Mouse (Mus musculus) limb, embryonic 11.5 days (tissue): ENCODE results near the gene Usp7. TPM values are rescaled to one million over a fixed set of nuclear protein-coding genes. Genes with fewer than 3 reads are reported as not detected.

Source experiments
- ATAC-seq: fragments of 200-750 bp; cut with Nextera tagmentation; 2 replicates; pipeline ENCODE4 v1.8.0; 2017; ENCODE audit warnings: low read depth; ENCODE audit not compliant: insufficient number of reproducible peaks, low FRiP score, low TSS enrichment
- DNase-seq: peaks from one replicate; pipeline ENCODE4 v3.0.0-alpha.2; 2015; ENCODE audit warnings: low spot score
- H3K27ac ChIP-seq: fragments of 300-500 bp; sonication (generic); replicated peaks from 2 replicates; pipeline ENCODE4 v1.5.1; 2014; ENCODE audit warnings: low read depth, mild to moderate bottlenecking, low read length
- H3K27me3 ChIP-seq: fragments of 300-500 bp; sonication (generic); 2 replicates; pipeline ENCODE4 v1.6.1; 2014; ENCODE audit warnings: mild to moderate bottlenecking, low read length, mixed read lengths; ENCODE audit not compliant: control insufficient read depth, insufficient read depth
- H3K36me3 ChIP-seq: fragments of 300-500 bp; sonication (generic); 2 replicates; pipeline ENCODE4 v1.6.1; 2014; ENCODE audit warnings: mild to moderate bottlenecking, low read length, moderate library complexity, mixed read lengths; ENCODE audit not compliant: control insufficient read depth, insufficient read depth
- H3K4me1 ChIP-seq: fragments of 300-500 bp; sonication (generic); 2 replicates; pipeline ENCODE4 v1.6.1; 2014; ENCODE audit warnings: low read length, mixed read lengths; ENCODE audit not compliant: control insufficient read depth, insufficient read depth
- H3K4me2 ChIP-seq: fragments of 300-500 bp; sonication (generic); 2 replicates; pipeline ENCODE4 v1.6.1; 2014; ENCODE audit warnings: low read depth, mild to moderate bottlenecking, moderate library complexity; ENCODE audit not compliant: severe bottlenecking
- H3K4me3 ChIP-seq: fragments of 300-500 bp; sonication (generic); 2 replicates; pipeline ENCODE4 v1.5.1; 2014; ENCODE audit warnings: low read depth, low read length
- H3K9ac ChIP-seq: fragments of 300-500 bp; sonication (generic); 2 replicates; pipeline ENCODE4 v1.6.1; 2014; ENCODE audit warnings: mild to moderate bottlenecking, low read length
- H3K9me3 ChIP-seq: fragments of 300-500 bp; sonication (generic); 2 replicates; pipeline ENCODE4 v1.6.1; 2016; ENCODE audit warnings: low read length; ENCODE audit not compliant: control insufficient read depth
- WGBS: fragments of 180-500 bp; shearing (Covaris S2); extraction: QIAGEN DNeasy Blood & Tissue Kit; methylation state at CpG from one replicate; pipeline ENCODE4 v1.1.7; 2014; 5-methylcytosine and 5-hydroxymethylcytosine counted together
- polyA plus RNA-seq: library from polyadenylated mRNA; unstranded; fragments of >200 nt; fragmentation: Nextera tagmentation; extraction: Ambion mirVana; gene quantifications from 2 replicates; pipeline ENCODE4 v1.2.1, GENCODE M21; 2014

Gene Usp7
- polyA plus RNA-seq, 1 experiment from 2014 or later, result 41.5 TPM

GRCm38 (mm10) chr16:8715513-8716080, 76.5 kb downstream of the Usp7 start:
- Histone ChIP-seq H3K4me2 (no peak overlapping the region), H3K4me1 (no peaks in the 10 kb centered on the region), H3K27ac (no peak overlapping the region), H3K9ac (no peak overlapping the region), H3K27me3 (no peaks in the 10 kb centered on the region), H3K9me3 (no peaks in the 10 kb centered on the region), H3K36me3 (peaks cover 18% of the 10 kb centered on the region), H3K4me3 (no peak overlapping the region)
- ATAC-seq, result no peak
- 69% methylated on average over 10 of the region's 10 CpGs for WGBS
- peak; percentile 24 for DNase-seq

- H3K9ac ChIP-seq, result no peak overlapping the region
- no peaks in the 10 kb centered on the region for H3K4me1 ChIP-seq
- peaks cover 24% of the 10 kb centered on the region for H3K36me3 ChIP-seq
- ATAC-seq (no peak), DNase-seq (no peak)
- H3K27me3 ChIP-seq, result no peaks in the 10 kb centered on the region
- H3K27ac ChIP-seq, result no peak overlapping the region
- no peak overlapping the region for H3K4me2 ChIP-seq
- no peaks in the 10 kb centered on the region for H3K9me3 ChIP-seq
- H3K4me3 ChIP-seq, result no peak overlapping the region
- 86% methylated on average over 5 of the region's 5 CpGs for WGBS
Observed at GRCm38 (mm10) chr16:8714851-8715250, 77.3 kb downstream of the Usp7 start.

GRCm38 (mm10) chr16:8711998-8712397, 80.1 kb downstream of the Usp7 start:
- H3K4me3 ChIP-seq, result no peak overlapping the region
- H3K4me2 ChIP-seq, result no peak overlapping the region
- no peaks in the 10 kb centered on the region for H3K9me3 ChIP-seq
- 87% methylated on average over 9 of the region's 9 CpGs for WGBS
- ATAC-seq (no peak), DNase-seq (no peak)
- H3K27me3 ChIP-seq, result no peaks in the 10 kb centered on the region
- peaks cover 40% of the 10 kb centered on the region for H3K36me3 ChIP-seq
- H3K9ac ChIP-seq, result no peak overlapping the region
- H3K27ac ChIP-seq, result no peak overlapping the region
- no peaks in the 10 kb centered on the region for H3K4me1 ChIP-seq

- Histone ChIP-seq H3K27ac (no peak overlapping the region), H3K4me3 (no peak overlapping the region), H3K27me3 (no peaks in the 10 kb centered on the region), H3K4me1 (no peaks in the 10 kb centered on the region), H3K9me3 (no peaks in the 10 kb centered on the region), H3K4me2 (no peak overlapping the region), H3K36me3 (peaks cover 45% of the 10 kb centered on the region), H3K9ac (no peak overlapping the region)
- DNase-seq, result no peak
- ATAC-seq, result no peak
- WGBS, result 98% methylated on average over 3 of the region's 3 CpGs
Observed at GRCm38 (mm10) chr16:8700586-8700985, 91.5 kb downstream of the Usp7 start.

GRCm38 (mm10) chr16:8699556-8699955, 92.6 kb downstream of the Usp7 start:
- H3K36me3 ChIP-seq, result peaks cover 41% of the 10 kb centered on the region
- H3K4me1 ChIP-seq, result no peaks in the 10 kb centered on the region
- H3K9me3 ChIP-seq, result no peaks in the 10 kb centered on the region
- no peak overlapping the region for H3K9ac ChIP-seq
- no peak for DNase-seq
- WGBS, result 95% methylated on average over 8 of the region's 8 CpGs
- no peak overlapping the region for H3K4me3 ChIP-seq
- H3K27me3 ChIP-seq, result no peaks in the 10 kb centered on the region
- no peak overlapping the region for H3K27ac ChIP-seq
- ATAC-seq, result no peak
- no peak overlapping the region for H3K4me2 ChIP-seq

GRCm38 (mm10) chr16:8691206-8691605, 100.9 kb downstream of the Usp7 start:
- H3K36me3 ChIP-seq, result peaks cover 39% of the 10 kb centered on the region
- no peak overlapping the region for H3K4me2 ChIP-seq
- no peak overlapping the region for H3K27ac ChIP-seq
- no peak for DNase-seq
- no peak overlapping the region for H3K4me3 ChIP-seq
- H3K4me1 ChIP-seq, result no peaks in the 10 kb centered on the region
- 90% methylated on average over 7 of the region's 7 CpGs for WGBS
- H3K9ac ChIP-seq, result no peak overlapping the region
- ATAC-seq, result no peak
- no peaks in the 10 kb centered on the region for H3K9me3 ChIP-seq
- no peaks in the 10 kb centered on the region for H3K27me3 ChIP-seq

- Histone ChIP-seq H3K4me2 (no peak overlapping the region), H3K36me3 (peaks cover 38% of the 10 kb centered on the region), H3K9me3 (no peaks in the 10 kb centered on the region), H3K27me3 (no peaks in the 10 kb centered on the region), H3K4me1 (no peaks in the 10 kb centered on the region; the same call in 1 of the 2 replicates), H3K4me3 (no peak overlapping the region), H3K27ac (no peak overlapping the region), H3K9ac (no peak overlapping the region)
- ATAC-seq, result no peak
- DNase-seq, result no peak
- WGBS, result 94% methylated on average over 11 of the region's 11 CpGs
Observed at GRCm38 (mm10) chr16:8689979-8690656, 102.0 kb downstream of the Usp7 start.

- no peak overlapping the region for H3K27ac ChIP-seq
- no peak for DNase-seq
- H3K4me2 ChIP-seq, result no peak overlapping the region
- H3K9me3 ChIP-seq, result no peaks in the 10 kb centered on the region
- H3K36me3 ChIP-seq, result peaks cover 31% of the 10 kb centered on the region
- H3K9ac ChIP-seq, result no peak overlapping the region
- ATAC-seq, result no peak
- H3K4me3 ChIP-seq, result no peak overlapping the region
- no peaks in the 10 kb centered on the region for H3K27me3 ChIP-seq
- H3K4me1 ChIP-seq, result no peaks in the 10 kb centered on the region; the same call in 1 of the 2 replicates
Observed at GRCm38 (mm10) chr16:8687559-8688112, 104.5 kb downstream of the Usp7 start.
